Mouse (Mus musculus) heart, postnatal 0 days (tissue): ENCODE results near the gene Nubp2.

Source experiments
- CTCF ChIP-seq: IDR thresholded peaks from 2 replicates; pipeline ENCODE4 v1.5.1; 2016; ENCODE audit warnings: antibody characterized with exemption, control low read depth, low read depth
- EP300 ChIP-seq: IDR thresholded peaks from 2 replicates; pipeline ENCODE4 v1.6.1; 2016; ENCODE audit warnings: antibody characterized with exemption, low read depth

GRCm38 (mm10) chr17:24885356-24886133 lies 604 bp downstream of the Nubp2 start:
- TF ChIP-seq EP300 (no peak), CTCF (no peak)
